Mouse (Mus musculus) G1E (cell line): ENCODE measurements around the gene Abtb1.

ENCODE experiments used
- CTCF ChIP-seq: IDR thresholded peaks from 2 replicates; pipeline ENCODE4 v1.5.1; 2012; ENCODE audit warnings: low read depth, low read length, inconsistent platforms, mixed read lengths
- TAL1 ChIP-seq: conservative IDR thresholded peaks from 2 replicates; pipeline ENCODE4 v1.6.1; 2012; ENCODE audit warnings: low read depth, low read length, inconsistent platforms, mixed read lengths

DNA sequence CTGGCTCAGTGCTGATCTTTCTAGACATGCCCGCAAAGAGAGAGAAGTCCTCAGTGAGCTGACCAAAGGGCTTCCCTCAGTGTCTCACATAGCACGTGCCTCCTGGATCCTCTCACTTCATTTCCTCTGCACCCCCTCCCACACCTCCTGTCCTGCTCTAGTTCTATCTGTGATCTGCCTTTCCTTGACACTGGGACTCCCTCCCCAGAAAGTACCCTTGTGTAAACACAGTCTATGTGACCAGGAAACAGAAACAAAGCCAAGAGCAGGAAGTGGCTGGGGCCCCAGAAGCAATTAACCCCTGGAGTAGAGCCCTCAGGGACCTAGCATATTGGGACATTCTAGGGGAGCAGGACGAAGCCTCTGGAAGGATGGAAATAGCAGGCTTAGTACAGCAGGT lies 20.9 kb downstream of the Abtb1 start:
- TF ChIP-seq CTCF (no peak), TAL1 (no peak)
